Mouse (Mus musculus) macrophage (primary cell): Measurements from ENCODE around the gene A230072I06Rik. TPM values are rescaled to one million over a fixed set of nuclear protein-coding genes. Genes with fewer than 3 reads are reported as not detected.

ENCODE experiments used
- H3K27ac ChIP-seq: fragments of 350-480 bp; formaldehyde crosslinking; 2 replicates; pipeline ENCODE4 v1.9.0; 2021
- H3K36me3 ChIP-seq: fragments of 350-480 bp; formaldehyde crosslinking; 2 replicates; pipeline ENCODE4 v1.9.0; 2021; ENCODE audit errors: inconsistent target
- H3K4me3 ChIP-seq: fragments of 350-480 bp; formaldehyde crosslinking; 2 replicates; pipeline ENCODE4 v1.9.0; 2021; ENCODE audit errors: inconsistent target
- H3K79me2 ChIP-seq: fragments of 350-480 bp; formaldehyde crosslinking; 2 replicates; pipeline ENCODE4 v1.9.0; 2021; ENCODE audit errors: inconsistent target
- WGBS: methylation state at CpG from one replicate; pipeline ENCODE4 v1.1.7; 2026; ENCODE audit warnings: inconsistent platforms; ENCODE audit not compliant: missing documents; 5-methylcytosine and 5-hydroxymethylcytosine counted together
- polyA plus RNA-seq: library from polyadenylated mRNA; stranded (reverse); fragments of 250-400 nt; gene quantifications from 3 replicates; pipeline ENCODE4 v1.2.4, GENCODE M21; 2018; ENCODE audit warnings: inconsistent platforms

The A230072I06Rik gene
- polyA plus RNA-seq, 1 experiment from 2014 or later, result not detected

GRCm38 (mm10) chr8:12301998-12302397 is 23.4 kb downstream of the A230072I06Rik start:
- 77% methylated on average over 10 of the region's 14 CpGs for WGBS
- Histone ChIP-seq H3K79me2 (no peaks in the 10 kb centered on the region), H3K27ac (no peak overlapping the region), H3K4me3 (no peak overlapping the region), H3K36me3 (no peaks in the 10 kb centered on the region)

- H3K4me3 ChIP-seq, result no peak overlapping the region
- H3K27ac ChIP-seq, result no peak overlapping the region
- no peaks in the 10 kb centered on the region for H3K79me2 ChIP-seq
- H3K36me3 ChIP-seq, result no peaks in the 10 kb centered on the region
- WGBS, result 50% methylated on average over 15 of the region's 16 CpGs
Observed at GRCm38 (mm10) chr8:12312975-12313734, 34.5 kb downstream of the A230072I06Rik start.

- WGBS, result 69% methylated on average over 11 of the region's 11 CpGs
- no peaks in the 10 kb centered on the region for H3K36me3 ChIP-seq
- H3K79me2 ChIP-seq, result no peaks in the 10 kb centered on the region
- H3K27ac ChIP-seq, result no peak overlapping the region
- H3K4me3 ChIP-seq, result no peak overlapping the region
Observed at GRCm38 (mm10) chr8:12314258-12314657, 35.6 kb downstream of the A230072I06Rik start.

- no peak overlapping the region for H3K4me3 ChIP-seq
- H3K36me3 ChIP-seq, result no peaks in the 10 kb centered on the region
- WGBS, result 79% methylated on average over 5 of the region's 5 CpGs
- H3K79me2 ChIP-seq, result no peaks in the 10 kb centered on the region
- no peak overlapping the region for H3K27ac ChIP-seq
Observed at GRCm38 (mm10) chr8:12315177-12315576, 36.6 kb downstream of the A230072I06Rik start.

- H3K36me3 ChIP-seq, result no peaks in the 10 kb centered on the region
- H3K4me3 ChIP-seq, result no peak overlapping the region
- WGBS, result 81% methylated on average over 11 of the region's 11 CpGs
- no peaks in the 10 kb centered on the region for H3K79me2 ChIP-seq
- H3K27ac ChIP-seq, result no peak overlapping the region
Observed at GRCm38 (mm10) chr8:12319755-12320455, 41.3 kb downstream of the A230072I06Rik start.

GRCm38 (mm10) chr8:12322071-12322470 is 43.5 kb downstream of the A230072I06Rik start:
- 96% methylated on average over 5 of the region's 6 CpGs for WGBS
- Histone ChIP-seq H3K36me3 (no peaks in the 10 kb centered on the region), H3K27ac (no peak overlapping the region), H3K4me3 (no peak overlapping the region), H3K79me2 (no peaks in the 10 kb centered on the region)

GRCm38 (mm10) chr8:12323238-12323637 is 44.6 kb downstream of the A230072I06Rik start:
- WGBS, result 97% methylated on average over 3 of the region's 3 CpGs
- Histone ChIP-seq H3K4me3 (no peak overlapping the region), H3K36me3 (no peaks in the 10 kb centered on the region), H3K27ac (no peak overlapping the region), H3K79me2 (no peaks in the 10 kb centered on the region)

GRCm38 (mm10) chr8:12324561-12324960 is 45.9 kb downstream of the A230072I06Rik start:
- Histone ChIP-seq H3K27ac (no peak overlapping the region), H3K36me3 (no peaks in the 10 kb centered on the region), H3K4me3 (no peak overlapping the region), H3K79me2 (no peaks in the 10 kb centered on the region)
- 65% methylated on average over 10 of the region's 10 CpGs for WGBS

GRCm38 (mm10) chr8:12324991-12325601 is 46.5 kb downstream of the A230072I06Rik start:
- Histone ChIP-seq H3K36me3 (no peaks in the 10 kb centered on the region), H3K4me3 (no peak overlapping the region), H3K27ac (no peak overlapping the region), H3K79me2 (no peaks in the 10 kb centered on the region)
- WGBS, result 61% methylated on average over 16 of the region's 16 CpGs

GRCm38 (mm10) chr8:12327187-12327586 is 48.6 kb downstream of the A230072I06Rik start:
- no peak overlapping the region for H3K27ac ChIP-seq

GRCm38 (mm10) chr8:12327707-12328471 is 49.3 kb downstream of the A230072I06Rik start:
- Histone ChIP-seq H3K4me3 (no peak overlapping the region), H3K36me3 (no peaks in the 10 kb centered on the region), H3K79me2 (no peaks in the 10 kb centered on the region), H3K27ac (no peak overlapping the region)
- 91% methylated on average over 21 of the region's 21 CpGs for WGBS

More at GRCm38 (mm10) chr8:12327187-12327586, 48.6 kb downstream of the A230072I06Rik start:
- no peak overlapping the region for H3K4me3 ChIP-seq
- no peaks in the 10 kb centered on the region for H3K79me2 ChIP-seq
- WGBS, result 84% methylated on average over 13 of the region's 13 CpGs
- H3K36me3 ChIP-seq, result no peaks in the 10 kb centered on the region

- no peak overlapping the region for H3K27ac ChIP-seq
- no peaks in the 10 kb centered on the region for H3K79me2 ChIP-seq
- no peak overlapping the region for H3K4me3 ChIP-seq
- 77% methylated on average over 9 of the region's 9 CpGs for WGBS
- no peaks in the 10 kb centered on the region for H3K36me3 ChIP-seq
Observed at GRCm38 (mm10) chr8:12328476-12328875, 49.9 kb downstream of the A230072I06Rik start.

GRCm38 (mm10) chr8:12330066-12330465 is 51.4 kb downstream of the A230072I06Rik start:
- H3K27ac ChIP-seq, result no peak overlapping the region
- H3K36me3 ChIP-seq, result no peaks in the 10 kb centered on the region
- H3K4me3 ChIP-seq, result no peak overlapping the region
- H3K79me2 ChIP-seq, result no peaks in the 10 kb centered on the region
- 25% methylated on average over 8 of the region's 8 CpGs for WGBS
